Mouse (Mus musculus) right cerebral cortex, adult 2 months (tissue): Measurements from ENCODE around the gene Hus1.

Experiments
- DNase-seq, 2 experiments: peaks; one replicate each; pipeline ENCODE4 v3.0.0; 2021 to 2022; ENCODE audit warnings: low spot score in 2 of 2

Hus1 gene

GRCm38 (mm10) chr11:9010853-9011339, at the start of gene Hus1:
Gene Hus1, minus strand, starts transcription at chr11:9011191.
- DNase-seq = peak; percentile 77 to 82

GRCm38 (mm10) chr11:9060484-9060883, 49.5 kb upstream of the Hus1 start:
- no peak for DNase-seq

- DNase-seq = no peak
These were observed 49.0 kb upstream of the Hus1 start for GRCm38 (mm10) chr11:9060029-9060428.

- DNase-seq = no peak
These were observed 46.7 kb upstream of the Hus1 start for GRCm38 (mm10) chr11:9057711-9058110.

GRCm38 (mm10) chr11:9056937-9057336, 45.9 kb upstream of the Hus1 start:
- no peak for DNase-seq

- DNase-seq = no peak
These were observed 40.9 kb upstream of the Hus1 start for GRCm38 (mm10) chr11:9051895-9052294.

GRCm38 (mm10) chr11:9050241-9050640, 39.2 kb upstream of the Hus1 start:
- DNase-seq = no peak

GRCm38 (mm10) chr11:9048703-9049060, 37.7 kb upstream of the Hus1 start, which contains the start of gene Sun3:
Gene Sun3, minus strand, starts transcription at chr11:9048991.
- no peak for DNase-seq

GRCm38 (mm10) chr11:9048011-9048702, 37.2 kb upstream of the Hus1 start, which contains the start of gene Gm11992:
Gene Gm11992, plus strand, starts transcription at chr11:9048594.
- DNase-seq = peak; percentile 76 to 82

- peak in 1 of 2 experiments; percentile 8 for DNase-seq
These were observed 36.1 kb upstream of the Hus1 start for GRCm38 (mm10) chr11:9047044-9047443.

GRCm38 (mm10) chr11:9046546-9046945, 35.6 kb upstream of the Hus1 start:
- DNase-seq = no peak

GRCm38 (mm10) chr11:9031530-9031929, 20.5 kb upstream of the Hus1 start:
- DNase-seq = no peak

GRCm38 (mm10) chr11:9025211-9025610, 14.2 kb upstream of the Hus1 start:
- DNase-seq = no peak

GRCm38 (mm10) chr11:9024782-9025181, 13.8 kb upstream of the Hus1 start:
- DNase-seq = no peak

GRCm38 (mm10) chr11:9020207-9020606, 9.2 kb upstream of the Hus1 start:
- no peak for DNase-seq

GRCm38 (mm10) chr11:9018491-9019267, 7.7 kb upstream of the Hus1 start:
- DNase-seq = no peak

GRCm38 (mm10) chr11:9014740-9015139, 3.7 kb upstream of the Hus1 start:
- no peak for DNase-seq

GRCm38 (mm10) chr11:9011348-9011747, 357 bp upstream of the Hus1 start:
- DNase-seq = no peak

GRCm38 (mm10) chr11:9010416-9010815, 575 bp downstream of the Hus1 start:
- DNase-seq = no peak

- no peak for DNase-seq
These were observed 2.2 kb downstream of the Hus1 start for GRCm38 (mm10) chr11:9008761-9009160.

- no peak for DNase-seq
These were observed 22.9 kb downstream of the Hus1 start for GRCm38 (mm10) chr11:8988084-8988483.

- no peak for DNase-seq
These were observed 24.9 kb downstream of the Hus1 start for GRCm38 (mm10) chr11:8986058-8986457.
